Mouse (Mus musculus): ENCODE data around the gene Il4. TPM values are rescaled to one million over a fixed set of nuclear protein-coding genes. Genes with fewer than 3 reads are reported as not detected.

Gene Il4
- total RNA-seq (2021) = not detected
- long read RNA-seq, experiment 1 = 0 reads
- long read RNA-seq, experiment 2 = 0 reads

GRCm38 (mm10) chr11:53618619-53619198, at the start of gene Il4:
Gene Il4, minus strand, starts transcription at chr11:53618669.
- no peak for DNase-seq

DNA sequence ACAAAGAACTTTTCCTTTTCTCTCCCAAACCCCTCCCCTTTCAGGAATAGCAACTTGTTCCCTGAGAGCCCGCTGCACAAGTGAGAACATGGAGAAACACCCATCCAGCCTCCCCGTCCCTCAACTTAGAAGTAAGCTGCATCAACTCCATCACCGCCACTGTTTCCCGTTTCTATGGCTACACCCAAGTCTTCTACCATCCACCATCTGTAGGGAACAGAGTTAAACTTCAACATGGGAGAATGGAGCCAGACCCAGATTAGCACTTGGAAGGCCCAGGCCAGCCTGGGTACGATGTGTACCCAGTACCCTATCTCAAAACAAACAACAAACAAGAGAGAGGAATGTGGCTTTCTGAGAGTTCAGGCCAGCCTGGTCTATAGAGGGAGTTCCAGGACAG, 45.6 kb upstream of the Il4 start:
- DNase-seq = no peak

DNA sequence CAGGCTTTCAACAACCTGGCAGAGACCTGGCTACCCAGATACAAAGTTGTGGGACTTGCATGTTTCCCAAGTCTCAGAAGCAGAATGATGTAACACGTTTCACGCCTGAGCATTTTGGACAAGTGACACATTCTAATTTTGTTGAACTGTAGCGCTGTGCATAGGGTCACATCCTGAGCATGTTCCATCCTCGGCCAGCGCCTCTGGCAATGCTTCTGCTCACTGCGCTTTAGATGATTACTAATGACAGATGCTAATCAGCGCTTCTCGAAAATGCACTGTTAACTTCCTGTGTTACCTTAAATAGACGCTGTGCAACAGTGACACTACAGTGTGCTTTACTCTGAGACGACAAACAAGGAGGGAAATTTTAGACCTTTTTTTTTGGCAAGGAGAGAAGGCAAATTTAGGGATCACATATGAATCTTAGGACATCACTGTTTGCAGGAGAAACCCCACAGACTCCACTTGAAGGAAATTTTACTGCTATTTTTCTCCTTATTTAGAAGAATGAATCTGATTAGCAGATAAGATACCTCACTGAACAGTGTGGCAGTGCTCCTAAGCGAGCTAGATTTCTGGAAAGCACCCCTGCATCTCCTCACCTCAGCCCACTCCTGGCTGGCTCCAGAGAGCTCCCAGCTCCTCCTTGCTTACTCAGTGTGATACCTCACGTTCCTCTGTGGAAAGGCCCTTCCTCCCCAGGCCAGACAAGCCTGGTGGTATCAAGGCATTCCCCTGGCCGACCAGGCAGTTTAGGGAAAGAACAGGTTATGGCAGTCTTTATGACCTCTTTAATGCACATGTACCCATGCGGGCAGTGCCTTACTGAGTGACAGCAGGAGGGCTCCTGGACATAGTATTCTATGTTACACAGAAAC, 44.6 kb upstream of the Il4 start:
- DNase-seq = no peak

GRCm38 (mm10) chr11:53657828-53658227, 39.4 kb upstream of the Il4 start:
- no peak for DNase-seq

GRCm38 (mm10) chr11:53657381-53657780, 38.9 kb upstream of the Il4 start:
- no peak for DNase-seq

- no peak for DNase-seq
Measured at GRCm38 (mm10) chr11:53656558-53657202, 38.2 kb upstream of the Il4 start.

GRCm38 (mm10) chr11:53655043-53655442, 36.6 kb upstream of the Il4 start:
- peak; percentile 40 to 49 for DNase-seq

DNA sequence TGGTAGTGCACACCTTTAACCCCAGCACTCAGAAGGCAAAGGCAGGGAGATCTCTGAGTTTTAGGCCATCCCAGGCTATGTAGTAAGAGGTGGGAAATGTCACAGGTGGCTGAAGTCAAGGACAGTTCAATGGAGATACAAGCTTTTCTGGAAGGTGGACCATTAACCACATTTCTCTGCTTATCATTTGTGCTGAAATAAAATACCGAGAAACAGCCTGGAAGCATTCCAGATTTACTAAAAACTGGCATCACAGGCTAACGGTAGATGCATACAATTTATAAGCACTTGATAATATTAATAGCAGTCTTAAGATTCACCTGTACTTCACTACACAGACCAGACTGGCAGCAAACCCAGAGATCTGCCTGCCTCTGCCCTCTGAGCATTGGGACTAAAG, 34.0 kb upstream of the Il4 start:
- DNase-seq = no peak

DNA sequence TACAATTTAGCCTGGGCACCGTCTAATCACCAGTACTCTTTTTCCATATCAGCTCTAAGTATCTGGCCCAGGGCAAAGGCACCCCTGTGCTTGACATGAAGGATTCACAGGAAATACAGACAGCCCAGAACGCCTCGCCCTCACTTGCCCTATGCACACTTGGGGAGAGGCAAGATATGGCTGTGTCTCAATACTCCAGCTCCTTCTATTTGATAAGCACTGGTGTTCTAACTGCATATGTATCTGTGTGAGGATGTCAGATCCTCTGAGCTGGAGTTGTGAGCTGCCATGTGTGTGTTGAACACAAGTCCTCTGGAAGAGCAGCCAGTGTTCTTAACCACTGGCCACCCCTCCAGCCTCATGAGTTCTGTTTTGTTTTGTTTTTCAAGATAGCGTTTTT, 33.0 kb upstream of the Il4 start:
- DNase-seq = no peak

DNA sequence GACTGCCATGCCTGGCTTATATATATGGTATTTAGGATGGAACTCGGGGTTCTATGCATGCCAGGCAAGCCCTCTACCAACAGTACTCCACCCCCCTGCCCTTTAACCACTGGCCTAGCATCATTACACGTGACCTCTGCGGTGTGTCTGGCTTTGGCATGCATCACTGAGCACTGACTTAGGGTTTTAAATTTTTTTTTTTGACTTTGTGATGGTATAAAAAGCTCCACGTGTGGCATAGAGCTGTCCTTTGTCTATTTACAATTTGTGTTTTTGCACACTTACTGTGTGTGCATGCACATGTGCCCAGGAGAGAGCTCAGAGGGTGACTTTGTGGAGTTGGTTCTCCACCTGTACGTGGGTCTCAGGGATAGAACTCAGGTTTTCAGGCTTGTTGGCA, 25.5 kb upstream of the Il4 start:
- no peak for DNase-seq

GRCm38 (mm10) chr11:53642744-53643279, 24.3 kb upstream of the Il4 start:
- no peak for DNase-seq

- no peak for DNase-seq
Measured at GRCm38 (mm10) chr11:53637803-53638260, 19.4 kb upstream of the Il4 start.

DNA sequence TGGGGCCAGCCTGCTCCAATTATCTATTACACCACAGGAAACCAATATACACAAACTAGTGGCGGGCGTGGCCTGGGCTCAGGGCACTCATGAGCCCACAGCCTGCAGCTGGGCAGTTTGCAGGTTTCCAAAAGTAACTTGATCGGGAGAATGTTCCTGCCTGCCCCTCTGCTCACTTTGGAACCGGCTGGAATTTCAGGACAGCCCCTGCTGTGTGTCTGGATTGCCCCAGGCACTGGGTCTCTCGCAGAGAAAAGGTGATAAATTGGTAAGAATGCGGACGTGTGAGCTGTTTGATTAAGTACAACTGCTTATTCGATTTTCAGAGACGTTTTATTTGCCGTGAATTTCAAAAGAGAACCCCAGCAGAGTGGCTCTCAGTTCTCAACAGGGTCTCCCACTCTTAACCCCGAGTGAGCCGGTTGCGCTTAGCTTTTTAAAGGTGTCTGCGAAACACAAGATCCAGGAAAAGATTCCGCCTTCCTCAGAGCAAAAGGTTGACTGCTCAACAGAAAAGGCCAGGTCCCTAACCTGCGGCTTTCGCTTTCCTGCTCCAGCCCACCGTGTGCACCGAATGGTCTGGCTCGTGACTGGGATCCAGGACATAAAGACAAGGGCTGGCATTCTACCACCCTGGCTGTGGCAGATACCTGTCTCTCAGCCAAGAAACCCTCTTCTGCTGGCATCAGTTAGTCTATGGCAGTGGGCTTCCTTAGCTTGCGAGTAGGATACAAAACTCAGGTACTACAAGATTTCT, 18.8 kb upstream of the Il4 start:
- DNase-seq = no peak

DNA sequence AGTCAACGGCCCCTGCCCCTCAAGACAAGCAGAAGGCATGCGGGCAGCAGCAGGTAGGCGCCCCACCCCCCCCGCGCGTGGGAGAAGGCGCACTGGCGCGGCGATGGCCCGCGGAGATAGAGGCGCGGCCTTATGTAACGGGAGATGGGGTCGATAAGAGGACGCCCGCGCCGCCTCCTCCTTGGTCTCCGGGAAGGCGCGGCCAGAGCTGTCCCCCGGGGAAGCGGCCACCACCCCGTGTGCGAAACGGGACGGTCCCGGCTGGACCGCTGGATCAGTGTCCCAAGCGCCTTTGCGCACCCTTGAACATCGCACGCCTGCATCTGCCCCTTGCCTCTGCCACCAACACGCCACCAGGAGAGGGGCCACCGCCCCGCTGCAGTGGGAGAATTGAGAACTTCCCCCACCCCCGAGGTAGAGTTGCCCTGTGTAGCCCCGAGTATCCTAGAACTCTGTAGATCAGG, 17.7 kb upstream of the Il4 start:
- peak in 1 of 2 experiments; percentile 9 for DNase-seq

GRCm38 (mm10) chr11:53635590-53636182, 17.2 kb upstream of the Il4 start:
- no peak for DNase-seq

DNA sequence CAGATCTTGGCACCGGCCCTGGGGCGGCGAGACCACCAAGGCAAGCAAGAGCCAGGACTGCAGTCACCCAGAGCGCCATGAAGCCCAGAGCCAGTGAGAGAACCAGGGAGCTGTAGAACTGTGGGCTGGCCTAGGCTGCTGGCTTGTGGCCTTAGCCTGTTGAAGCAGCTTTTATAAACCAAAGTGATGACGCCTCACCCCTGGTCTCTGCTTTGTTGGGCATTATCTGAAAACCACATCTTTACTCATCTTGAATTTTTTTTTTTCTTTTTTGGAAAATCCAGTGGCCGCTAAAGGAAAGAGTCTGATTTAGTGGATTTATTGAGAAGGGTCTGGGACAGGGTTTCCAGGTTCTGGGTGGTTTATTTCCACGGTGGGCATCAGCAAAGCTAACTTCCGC, 16.1 kb upstream of the Il4 start, which contains the start of gene Il13:
Il13 (minus strand) TSS at position 147 of the 400 bp plus-strand sequence.
- DNase-seq = no peak

GRCm38 (mm10) chr11:53633644-53634043, 15.2 kb upstream of the Il4 start:
- no peak for DNase-seq

DNA sequence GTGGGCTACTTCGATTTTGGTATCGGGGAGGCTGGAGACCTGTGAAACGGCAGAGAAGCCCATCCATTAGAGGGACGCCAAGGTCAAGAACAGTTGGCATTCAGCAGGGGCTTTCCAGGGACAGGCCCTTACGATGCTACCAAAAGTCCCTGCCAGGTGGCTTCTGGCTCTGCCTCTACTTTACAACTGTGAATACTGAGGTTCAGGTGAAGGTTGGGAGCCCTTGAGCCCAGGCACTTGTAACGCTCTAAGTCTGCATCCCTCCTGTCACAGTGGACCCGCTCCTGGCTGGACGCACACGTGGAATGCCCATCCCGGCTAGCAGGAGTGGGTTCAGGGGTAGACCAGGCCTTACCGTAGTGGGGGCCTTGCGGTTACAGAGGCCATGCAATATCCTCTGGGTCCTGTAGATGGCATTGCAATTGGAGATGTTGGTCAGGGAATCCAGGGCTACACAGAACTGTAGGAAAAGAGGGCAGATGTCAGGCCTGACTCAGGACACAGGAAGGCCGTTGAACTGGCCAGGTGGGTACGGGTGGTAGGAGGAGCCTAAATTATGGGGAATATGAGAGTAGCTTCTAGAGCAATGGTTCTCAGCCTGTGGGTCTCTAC, 13.8 kb upstream of the Il4 start:
- DNase-seq = no peak

DNA sequence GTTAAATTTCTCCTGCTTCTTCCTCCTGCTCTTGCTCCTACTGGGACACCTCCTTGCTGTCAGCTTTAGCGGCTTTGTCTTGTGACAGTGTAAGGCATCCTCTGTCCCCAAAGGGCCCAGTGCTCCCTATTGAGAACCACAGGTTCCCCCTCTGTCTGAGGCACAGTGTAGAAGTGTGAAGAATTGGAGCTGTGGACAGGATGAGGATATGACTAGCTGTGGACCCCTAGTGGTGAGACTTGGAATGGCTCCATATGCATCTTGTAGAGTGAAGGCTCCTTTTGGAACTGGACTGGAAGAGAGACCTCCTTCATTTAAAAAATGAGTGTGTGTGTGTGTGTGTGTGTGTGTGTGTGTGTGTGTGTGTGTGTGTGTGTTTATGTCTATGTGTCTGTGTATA, 9.4 kb upstream of the Il4 start:
- peak; percentile 67 to 87 for DNase-seq

DNA sequence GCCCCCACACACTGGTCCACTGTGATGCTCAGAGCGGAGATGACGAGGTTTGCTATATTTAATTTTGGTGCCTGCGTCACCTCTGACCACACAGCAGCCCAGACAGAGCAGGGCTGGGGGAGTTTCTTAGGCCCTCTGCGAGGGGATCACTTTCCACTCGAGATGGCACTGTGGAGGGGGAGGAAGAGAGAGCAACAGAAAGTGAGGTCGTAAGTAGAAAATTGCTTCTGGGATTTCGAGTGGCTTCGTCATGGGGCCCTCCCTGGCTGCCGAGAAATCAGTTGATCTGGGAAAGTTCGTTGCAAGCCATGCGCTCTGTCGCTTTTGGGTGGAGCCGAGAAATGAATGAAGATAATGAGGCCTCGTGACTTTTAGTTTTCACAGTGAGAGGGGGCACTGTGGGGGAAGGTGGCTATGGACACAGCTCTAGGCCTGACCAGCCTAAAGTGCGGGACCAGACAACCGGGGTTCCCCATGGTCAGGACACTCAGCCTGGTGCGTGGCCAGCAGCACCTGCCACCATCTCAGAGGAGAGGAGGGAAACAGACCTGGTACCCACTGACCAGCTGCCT, 8.4 kb upstream of the Il4 start:
- DNase-seq = no peak

- DNase-seq = no peak
Measured at GRCm38 (mm10) chr11:53624124-53624523, 5.7 kb upstream of the Il4 start.
